Mouse (Mus musculus): ENCODE measurements at regions not wholly inside any gene's neighbourhood (a gene's known extent, or its start where the extent isn't known, plus 50 kb on each side); places are given as distances from the start of the nearest gene placed in this dataset.

DNA sequence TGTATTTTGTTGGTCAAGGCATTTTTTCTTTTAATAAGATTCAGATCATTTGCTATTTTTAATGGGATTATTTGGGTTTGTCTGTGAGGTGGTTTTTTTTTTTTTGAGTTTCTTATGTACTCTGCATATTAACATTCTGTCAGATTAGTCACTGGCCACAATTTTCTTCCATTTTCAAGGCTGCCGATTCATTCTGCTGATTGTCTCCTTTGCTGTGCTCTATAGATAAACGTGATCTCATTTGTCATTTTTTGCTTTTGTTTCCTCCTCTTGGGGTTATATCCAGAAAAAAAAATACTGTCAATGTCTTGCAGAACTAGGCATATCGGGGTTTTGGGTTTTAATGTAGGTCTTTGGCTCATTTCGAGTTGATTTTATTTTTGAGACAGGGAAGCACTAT, 131.1 kb upstream of the Tmem28 start:
- no peak for TF ChIP-seq POLR2A (IDR thresholded peaks at IDR 0.05; ENCODE audit: borderline replicate concordance, control insufficient read depth, low read depth, low read length)
- TF ChIP-seq CTCF (IDR thresholded peaks at IDR 0.05; ENCODE audit: control insufficient read depth, insufficient read depth, low read length), result no peak

Data from bone marrow, adult 2 months (tissue).